Mouse (Mus musculus) kidney, postnatal 0 days (tissue): Measurements from ENCODE around the gene Atp2b4. TPM values are rescaled to one million over a fixed set of nuclear protein-coding genes. Genes with fewer than 3 reads are reported as not detected.
"Not testable (repeated sequence)": the region's sequence is repeated elsewhere in the genome, so short reads cannot be mapped to it uniquely, and the experiment has no call there.

Experiments used
- ATAC-seq: fragments of 200-750 bp; cut with Nextera tagmentation; replicated peaks from 2 replicates; pipeline ENCODE4 v1.8.0; 2017; ENCODE audit warnings: low read depth, moderate number of reproducible peaks, moderate TSS enrichment, moderate library complexity; ENCODE audit not compliant: low FRiP score
- DNase-seq: peaks from one replicate; pipeline ENCODE4 v3.0.0-alpha.2; 2016; ENCODE audit warnings: low spot score
- H3K27ac ChIP-seq: fragments of 300-500 bp; sonication (generic); 2 replicates; pipeline ENCODE4 v1.5.1; 2014; ENCODE audit warnings: mild to moderate bottlenecking
- H3K27me3 ChIP-seq: fragments of 300-500 bp; sonication (generic); 2 replicates; pipeline ENCODE4 v1.6.1; 2014; ENCODE audit warnings: low read length, mixed read lengths; ENCODE audit not compliant: insufficient read depth
- H3K36me3 ChIP-seq: fragments of 300-500 bp; sonication (generic); 2 replicates; pipeline ENCODE4 v1.6.1; 2014; ENCODE audit warnings: low read length, mixed read lengths; ENCODE audit not compliant: insufficient read depth
- H3K4me1 ChIP-seq: fragments of 300-500 bp; sonication (generic); replicated peaks from 2 replicates; pipeline ENCODE4 v1.6.1; 2014; ENCODE audit warnings: antibody characterized with exemption, low read length, mixed read lengths; ENCODE audit not compliant: insufficient read depth
- H3K4me2 ChIP-seq: fragments of 300-500 bp; sonication (generic); 2 replicates; pipeline ENCODE4 v1.6.1; 2014; ENCODE audit warnings: mild to moderate bottlenecking, low read length, moderate library complexity, mixed read lengths
- H3K4me3 ChIP-seq: fragments of 300-500 bp; sonication (generic); replicated peaks from 2 replicates; pipeline ENCODE4 v1.5.1; 2014; ENCODE audit warnings: low read depth, low read length
- H3K9ac ChIP-seq: fragments of 300-500 bp; sonication (generic); 2 replicates; pipeline ENCODE4 v1.6.1; 2014; ENCODE audit warnings: low read depth, low read length
- H3K9me3 ChIP-seq: fragments of 300-500 bp; sonication (generic); replicated peaks from 2 replicates; pipeline ENCODE4 v1.6.1; 2016; ENCODE audit warnings: low read length, inconsistent platforms, mixed read lengths
- CTCF ChIP-seq: IDR thresholded peaks from 2 replicates; pipeline ENCODE4 v1.5.1; 2016; ENCODE audit warnings: antibody characterized with exemption, low read depth, mild to moderate bottlenecking, moderate library complexity
- WGBS: fragments of 180-500 bp; shearing (Covaris S2); extraction: QIAGEN DNeasy Blood & Tissue Kit; methylation state at CpG from one replicate; pipeline ENCODE4 v1.1.7; 2014; 5-methylcytosine and 5-hydroxymethylcytosine counted together
- polyA plus RNA-seq: library from polyadenylated mRNA; unstranded; fragments of >200 nt; fragmentation: Nextera tagmentation; extraction: Ambion mirVana; gene quantifications from 2 replicates; pipeline ENCODE4 v1.2.1, GENCODE M21; 2015

The Atp2b4 gene
- polyA plus RNA-seq, 1 experiment from 2014 or later: 5.6 TPM

DNA sequence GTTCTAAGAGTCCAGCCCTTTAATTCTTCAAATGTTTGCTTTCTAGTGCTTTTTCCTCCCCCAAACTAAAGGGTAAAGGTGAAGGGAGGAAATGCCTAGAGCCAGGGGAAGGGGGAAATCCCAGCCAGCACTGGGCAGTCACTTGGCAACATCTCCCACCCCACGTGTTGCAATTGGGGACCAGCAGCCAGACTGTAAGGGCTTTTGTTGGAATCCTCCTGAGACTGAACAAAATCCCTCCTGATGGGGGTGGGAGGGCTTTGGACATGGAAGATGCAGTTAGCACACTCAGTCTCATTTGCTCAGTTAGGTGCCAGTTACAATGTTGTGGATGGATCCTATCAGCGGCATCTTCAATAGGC is 87.9 kb downstream of the Atp2b4 start:
- Histone ChIP-seq H3K9ac (no peak overlapping the region), H3K27me3 (no peaks in the 10 kb centered on the region), H3K27ac (0 out of 2 replicates have a peak overlapping the region, but pooled peaks have one; percentile 25), H3K36me3 (no peaks in the 10 kb centered on the region), H3K9me3 (no peaks in the 10 kb centered on the region), H3K4me2 (no peak overlapping the region), H3K4me3 (no peak overlapping the region), H3K4me1 (peaks cover 9% of the 10 kb centered on the region; the same call in 1 of the 2 replicates)
- ATAC-seq (no peak), DNase-seq (no peak)
- TF ChIP-seq CTCF: no peak
- 54% methylated on average over 2 of the region's 2 CpGs for WGBS

- DNase-seq: peak; percentile 64
- Histone ChIP-seq H3K9ac (no peak overlapping the region), H3K36me3 (no peaks in the 10 kb centered on the region), H3K9me3 (no peaks in the 10 kb centered on the region), H3K4me1 (peaks cover 9% of the 10 kb centered on the region; the same call in 1 of the 2 replicates), H3K27me3 (no peaks in the 10 kb centered on the region), H3K27ac (peak overlapping the region; percentile 25), H3K4me2 (no peak overlapping the region), H3K4me3 (no peak overlapping the region)
- no peak for ATAC-seq
- peak; percentile 45; the same call in 1 of the 2 replicates for TF ChIP-seq CTCF
- WGBS: 60% methylated on average over 12 of the region's 12 CpGs
These were observed 88.4 kb downstream of the Atp2b4 start for GRCm38 (mm10) chr1:133712288-133713008.

GRCm38 (mm10) chr1:133711376-133711775 is 89.5 kb downstream of the Atp2b4 start:
- DNase-seq (no peak), ATAC-seq (no peak)
- H3K4me3 ChIP-seq: no peak overlapping the region
- H3K9ac ChIP-seq: no peak overlapping the region
- no peak for TF ChIP-seq CTCF
- H3K27ac ChIP-seq: no peak overlapping the region
- H3K9me3 ChIP-seq: no peaks in the 10 kb centered on the region
- 55% methylated on average over 6 of the region's 6 CpGs for WGBS
- no peaks in the 10 kb centered on the region for H3K36me3 ChIP-seq
- peaks cover 9% of the 10 kb centered on the region; the same call in 1 of the 2 replicates for H3K4me1 ChIP-seq
- no peak overlapping the region for H3K4me2 ChIP-seq
- H3K27me3 ChIP-seq: no peaks in the 10 kb centered on the region

DNA sequence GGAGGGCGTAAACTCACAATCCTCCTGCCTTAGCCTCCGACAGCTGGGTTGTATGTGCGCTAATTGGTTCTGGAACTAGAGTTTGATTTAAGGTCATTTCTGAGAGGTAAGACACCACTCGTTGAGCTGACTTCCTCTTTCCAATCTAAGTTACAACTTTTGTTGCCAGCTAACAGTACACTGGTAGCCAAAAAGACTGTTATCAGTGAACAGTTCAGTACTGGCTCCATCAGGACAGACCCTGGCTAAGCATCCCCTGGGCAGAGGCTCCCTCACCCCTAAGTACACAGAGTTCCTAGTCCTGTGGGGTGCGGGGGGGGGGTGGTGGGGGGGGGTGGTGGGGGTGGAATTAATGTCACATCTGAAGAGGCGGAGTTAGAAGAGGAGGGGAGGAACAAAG is 89.9 kb downstream of the Atp2b4 start:
- DNase-seq: peak; percentile 49

GRCm38 (mm10) chr1:133709292-133709691 is 91.5 kb downstream of the Atp2b4 start:
- TF ChIP-seq CTCF: no peak
- WGBS: 65% methylated on average over 3 of the region's 3 CpGs
- Histone ChIP-seq H3K9me3 (no peaks in the 10 kb centered on the region), H3K4me2 (no peak overlapping the region), H3K9ac (no peak overlapping the region), H3K36me3 (0 out of 2 replicates have a peak, but pooled peaks cover 4% of the 10 kb centered on the region), H3K27me3 (no peaks in the 10 kb centered on the region), H3K27ac (no peak overlapping the region), H3K4me1 (peaks cover 9% of the 10 kb centered on the region; the same call in 1 of the 2 replicates), H3K4me3 (no peak overlapping the region)
- ATAC-seq (no peak), DNase-seq (no peak)

More for the DNA sequence above, 89.9 kb downstream of the Atp2b4 start:
- WGBS: 46% methylated on average over 6 of the region's 6 CpGs
- ATAC-seq: no peak
- Histone ChIP-seq H3K4me2 (no peak overlapping the region), H3K27ac (no peak overlapping the region), H3K9ac (no peak overlapping the region), H3K27me3 (no peaks in the 10 kb centered on the region), H3K9me3 (no peaks in the 10 kb centered on the region), H3K4me3 (no peak overlapping the region), H3K4me1 (peaks cover 9% of the 10 kb centered on the region; the same call in 1 of the 2 replicates), H3K36me3 (0 out of 2 replicates have a peak, but pooled peaks cover 2% of the 10 kb centered on the region)
- TF ChIP-seq CTCF: no peak

DNA sequence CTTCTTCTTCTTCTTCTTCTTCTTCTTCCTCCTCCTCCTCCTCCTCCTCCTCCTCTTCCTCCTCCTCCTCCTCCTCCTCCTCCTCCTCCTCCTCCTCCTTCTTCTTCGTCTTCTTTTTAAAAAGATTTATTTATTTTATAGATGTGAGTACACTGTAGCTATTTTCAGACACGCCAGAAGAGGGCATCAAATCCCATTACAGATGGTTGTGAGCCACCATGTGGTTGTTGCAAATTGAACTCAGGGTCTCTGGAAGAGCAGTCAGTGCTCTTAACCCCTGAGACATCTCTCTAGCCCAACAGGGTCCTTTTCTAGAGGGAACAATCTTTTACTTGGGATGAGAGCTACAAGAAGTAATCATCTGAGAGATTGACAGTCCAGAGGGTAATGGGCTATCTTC is 99.0 kb downstream of the Atp2b4 start:
- not testable (repeated sequence) for H3K9ac ChIP-seq, H3K27ac ChIP-seq, H3K4me1 ChIP-seq, H3K27me3 ChIP-seq, H3K4me3 ChIP-seq, ATAC-seq, H3K36me3 ChIP-seq, H3K4me2 ChIP-seq, H3K9me3 ChIP-seq
- peak; percentile 71 for TF ChIP-seq CTCF
- DNase-seq: peak; percentile 44
- WGBS: 36% methylated on average over 1 of the region's 2 CpGs
